Mouse (Mus musculus): ENCODE data around the gene Rdh19. TPM values are rescaled to one million over a fixed set of nuclear protein-coding genes. Genes with fewer than 3 reads are reported as not detected.
"Not testable (repeated sequence)": the region's sequence is repeated elsewhere in the genome, so short reads cannot be mapped to it uniquely, and the experiment has no call there.

The Rdh19 gene
- polyA plus RNA-seq, 1 experiment from 2014 or later: not detected

- not testable (repeated sequence) for H3K9me3 ChIP-seq (ENCODE audit: control insufficient read depth, low read length); H3K4me2 ChIP-seq (ENCODE audit: low read length); H3K9ac ChIP-seq (replicated peaks; ENCODE audit: low read depth, low read length); H3K4me3 ChIP-seq (replicated peaks; ENCODE audit: low read length); H3K27ac ChIP-seq (ENCODE audit: low read length); H3K27me3 ChIP-seq (replicated peaks; ENCODE audit: control insufficient read depth, insufficient read depth, low read length); ATAC-seq; H3K4me1 ChIP-seq (replicated peaks; ENCODE audit: control insufficient read depth, insufficient read depth, low read length); H3K36me3 ChIP-seq (ENCODE audit: control insufficient read depth, insufficient read depth)
- 98% methylated on average over 1 of the region's 1 CpGs for WGBS
Observed at GRCm38 (mm10) chr10:127834186-127834585, 15.5 kb upstream of the Rdh19 start.

GRCm38 (mm10) chr10:127835292-127835691, 14.4 kb upstream of the Rdh19 start:
- Histone ChIP-seq H3K9me3 (ENCODE audit: control insufficient read depth, low read length) (no peaks in the 10 kb centered on the region), H3K4me1 (replicated peaks; ENCODE audit: control insufficient read depth, insufficient read depth, low read length) (no peaks in the 10 kb centered on the region), H3K36me3 (ENCODE audit: control insufficient read depth, insufficient read depth) (no peaks in the 10 kb centered on the region), H3K27ac (ENCODE audit: low read length) (no peak overlapping the region), H3K9ac (replicated peaks; ENCODE audit: low read depth, low read length) (no peak overlapping the region), H3K4me3 (replicated peaks; ENCODE audit: low read length) (no peak overlapping the region), H3K4me2 (ENCODE audit: low read length) (no peak overlapping the region), H3K27me3 (replicated peaks; ENCODE audit: control insufficient read depth, insufficient read depth, low read length) (no peaks in the 10 kb centered on the region)
- WGBS: 86% methylated on average over 5 of the region's 5 CpGs
- no peak for ATAC-seq

- H3K9me3 ChIP-seq (ENCODE audit: control insufficient read depth, low read length); ATAC-seq; H3K4me1 ChIP-seq (replicated peaks; ENCODE audit: control insufficient read depth, insufficient read depth, low read length); H3K27ac ChIP-seq (ENCODE audit: low read length); H3K36me3 ChIP-seq (ENCODE audit: control insufficient read depth, insufficient read depth); H3K4me3 ChIP-seq (replicated peaks; ENCODE audit: low read length); H3K4me2 ChIP-seq (ENCODE audit: low read length); H3K9ac ChIP-seq (replicated peaks; ENCODE audit: low read depth, low read length); H3K27me3 ChIP-seq (replicated peaks; ENCODE audit: control insufficient read depth, insufficient read depth, low read length): not testable (repeated sequence)
- WGBS: 94% methylated on average over 5 of the region's 5 CpGs
Observed at GRCm38 (mm10) chr10:127837793-127838192, 11.9 kb upstream of the Rdh19 start.

GRCm38 (mm10) chr10:127838539-127838938, 11.2 kb upstream of the Rdh19 start:
- Histone ChIP-seq H3K4me2 (ENCODE audit: low read length) (no peak overlapping the region), H3K27me3 (replicated peaks; ENCODE audit: control insufficient read depth, insufficient read depth, low read length) (no peaks in the 10 kb centered on the region), H3K4me1 (replicated peaks; ENCODE audit: control insufficient read depth, insufficient read depth, low read length) (no peaks in the 10 kb centered on the region), H3K9me3 (ENCODE audit: control insufficient read depth, low read length) (no peaks in the 10 kb centered on the region), H3K36me3 (ENCODE audit: control insufficient read depth, insufficient read depth) (no peaks in the 10 kb centered on the region), H3K27ac (ENCODE audit: low read length) (no peak overlapping the region), H3K9ac (replicated peaks; ENCODE audit: low read depth, low read length) (no peak overlapping the region), H3K4me3 (replicated peaks; ENCODE audit: low read length) (no peak overlapping the region)
- WGBS: 94% methylated on average over 2 of the region's 2 CpGs
- no peak for ATAC-seq

GRCm38 (mm10) chr10:127840776-127841175, 9.0 kb upstream of the Rdh19 start:
- Histone ChIP-seq H3K27ac (ENCODE audit: low read length) (no peak overlapping the region), H3K9ac (replicated peaks; ENCODE audit: low read depth, low read length) (no peak overlapping the region), H3K27me3 (replicated peaks; ENCODE audit: control insufficient read depth, insufficient read depth, low read length) (no peaks in the 10 kb centered on the region), H3K4me2 (ENCODE audit: low read length) (no peak overlapping the region), H3K9me3 (ENCODE audit: control insufficient read depth, low read length) (no peaks in the 10 kb centered on the region), H3K36me3 (ENCODE audit: control insufficient read depth, insufficient read depth) (no peaks in the 10 kb centered on the region), H3K4me1 (replicated peaks; ENCODE audit: control insufficient read depth, insufficient read depth, low read length) (no peaks in the 10 kb centered on the region), H3K4me3 (replicated peaks; ENCODE audit: low read length) (no peak overlapping the region)
- no peak for ATAC-seq
- WGBS: 66% methylated on average over 2 of the region's 2 CpGs

GRCm38 (mm10) chr10:127845945-127846344, 3.8 kb upstream of the Rdh19 start:
- not testable (repeated sequence) for H3K9me3 ChIP-seq (ENCODE audit: control insufficient read depth, low read length); H3K4me1 ChIP-seq (replicated peaks; ENCODE audit: control insufficient read depth, insufficient read depth, low read length); H3K36me3 ChIP-seq (ENCODE audit: control insufficient read depth, insufficient read depth); H3K4me3 ChIP-seq (replicated peaks; ENCODE audit: low read length); H3K4me2 ChIP-seq (ENCODE audit: low read length); H3K9ac ChIP-seq (replicated peaks; ENCODE audit: low read depth, low read length); ATAC-seq; H3K27me3 ChIP-seq (replicated peaks; ENCODE audit: control insufficient read depth, insufficient read depth, low read length); H3K27ac ChIP-seq (ENCODE audit: low read length)
- WGBS: 92% methylated on average over 5 of the region's 5 CpGs

GRCm38 (mm10) chr10:127848089-127848488, 1.6 kb upstream of the Rdh19 start:
- Histone ChIP-seq H3K9ac (replicated peaks; ENCODE audit: low read depth, low read length) (no peak overlapping the region), H3K4me2 (ENCODE audit: low read length) (no peak overlapping the region), H3K4me1 (replicated peaks; ENCODE audit: control insufficient read depth, insufficient read depth, low read length) (no peaks in the 10 kb centered on the region), H3K27me3 (replicated peaks; ENCODE audit: control insufficient read depth, insufficient read depth, low read length) (no peaks in the 10 kb centered on the region), H3K9me3 (ENCODE audit: control insufficient read depth, low read length) (no peaks in the 10 kb centered on the region), H3K27ac (ENCODE audit: low read length) (no peak overlapping the region), H3K4me3 (replicated peaks; ENCODE audit: low read length) (no peak overlapping the region), H3K36me3 (ENCODE audit: control insufficient read depth, insufficient read depth) (no peaks in the 10 kb centered on the region)
- 82% methylated on average over 1 of the region's 1 CpGs for WGBS
- ATAC-seq: no peak

- Histone ChIP-seq H3K36me3 (ENCODE audit: control insufficient read depth, insufficient read depth) (no peaks in the 10 kb centered on the region), H3K4me1 (replicated peaks; ENCODE audit: control insufficient read depth, insufficient read depth, low read length) (no peaks in the 10 kb centered on the region), H3K4me3 (replicated peaks; ENCODE audit: low read length) (no peak overlapping the region), H3K9me3 (ENCODE audit: control insufficient read depth, low read length) (no peaks in the 10 kb centered on the region), H3K4me2 (ENCODE audit: low read length) (no peak overlapping the region), H3K27ac (ENCODE audit: low read length) (no peak overlapping the region), H3K27me3 (replicated peaks; ENCODE audit: control insufficient read depth, insufficient read depth, low read length) (no peaks in the 10 kb centered on the region), H3K9ac (replicated peaks; ENCODE audit: low read depth, low read length) (no peak overlapping the region)
- no peak for ATAC-seq
Observed at GRCm38 (mm10) chr10:127856376-127856775, 6.6 kb downstream of the Rdh19 start.

GRCm38 (mm10) chr10:127864931-127865330, 15.2 kb downstream of the Rdh19 start:
- ATAC-seq: no peak
- H3K4me2 ChIP-seq (ENCODE audit: low read length): no peak overlapping the region
- H3K4me3 ChIP-seq (replicated peaks; ENCODE audit: low read length): no peak overlapping the region
- no peak overlapping the region for H3K27ac ChIP-seq (ENCODE audit: low read length)
- no peaks in the 10 kb centered on the region; the same call in 1 of the 2 replicates for H3K9me3 ChIP-seq (ENCODE audit: control insufficient read depth, low read length)
- H3K27me3 ChIP-seq (replicated peaks; ENCODE audit: control insufficient read depth, insufficient read depth, low read length): no peaks in the 10 kb centered on the region
- H3K9ac ChIP-seq (replicated peaks; ENCODE audit: low read depth, low read length): no peak overlapping the region
- no peaks in the 10 kb centered on the region for H3K36me3 ChIP-seq (ENCODE audit: control insufficient read depth, insufficient read depth)
- H3K4me1 ChIP-seq (replicated peaks; ENCODE audit: control insufficient read depth, insufficient read depth, low read length): no peaks in the 10 kb centered on the region

- no peaks in the 10 kb centered on the region; the same call in 1 of the 2 replicates for H3K9me3 ChIP-seq (ENCODE audit: control insufficient read depth, low read length)
- no peak within 1 kb of the TSS for H3K4me3 ChIP-seq (replicated peaks; ENCODE audit: low read length)
- no peaks in the 10 kb centered on the region for H3K27me3 ChIP-seq (replicated peaks; ENCODE audit: control insufficient read depth, insufficient read depth, low read length)
- H3K36me3 ChIP-seq (ENCODE audit: control insufficient read depth, insufficient read depth): no peaks in the 10 kb centered on the region
- 78% methylated on average over 3 of the region's 3 CpGs for WGBS
- no peak within 1 kb of the TSS for H3K9ac ChIP-seq (replicated peaks; ENCODE audit: low read depth, low read length)
- H3K27ac ChIP-seq (ENCODE audit: low read length): no peak within 1 kb of the TSS
- H3K4me1 ChIP-seq (replicated peaks; ENCODE audit: control insufficient read depth, insufficient read depth, low read length): no peaks in the 10 kb centered on the region
- no peak within 1 kb of the TSS for H3K4me2 ChIP-seq (ENCODE audit: low read length)
- no peak for ATAC-seq
Observed at GRCm38 (mm10) chr10:127866232-127866631, 16.5 kb downstream of the Rdh19 start, which contains the start of gene Rdh16f2. TSS of gene Rdh16f2 (plus strand) at chr10:127866474.
